Mouse (Mus musculus): ENCODE data around the gene Farp2.
"Not testable (repeated sequence)": the region's sequence is repeated elsewhere in the genome, so short reads cannot be mapped to it uniquely, and the experiment has no call there.

The Farp2 gene

DNA sequence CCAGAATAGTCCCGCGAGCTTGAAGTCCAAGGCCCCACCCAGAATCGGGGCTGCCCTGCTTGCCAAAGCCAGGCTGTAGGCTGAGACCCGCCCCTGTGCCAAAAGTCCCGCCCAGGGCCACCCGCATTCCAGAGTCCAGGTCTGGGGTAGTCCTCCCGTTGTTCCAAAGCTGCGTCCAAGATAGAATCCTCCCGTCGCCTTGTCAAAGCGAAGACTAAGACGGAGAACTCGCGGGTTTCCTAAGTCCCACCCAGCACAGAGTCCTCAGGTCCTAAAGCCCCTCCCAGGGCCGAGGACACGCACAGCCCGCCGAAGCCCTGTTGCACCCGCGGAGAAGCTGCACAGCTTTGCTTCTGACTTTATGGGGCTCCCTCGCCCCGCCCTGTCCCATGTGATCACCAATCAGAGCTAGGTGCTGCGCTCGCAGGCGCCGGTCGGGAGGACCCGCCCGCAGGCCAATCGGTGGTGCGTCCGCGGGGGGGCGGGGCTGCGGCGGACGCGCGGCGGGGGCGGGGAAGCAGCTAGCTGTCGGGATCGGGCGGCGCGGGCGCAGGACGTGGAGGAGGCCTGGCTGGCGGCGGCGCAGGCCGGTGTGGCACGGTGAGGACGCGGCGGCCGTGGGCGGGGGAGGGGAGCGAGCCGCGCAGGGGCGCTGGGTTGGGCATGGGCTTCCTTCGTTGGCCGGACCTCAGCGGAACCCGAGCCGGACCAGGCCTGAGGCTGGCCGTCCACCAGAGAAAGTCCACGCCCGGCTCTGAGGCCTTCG, at the start of gene Farp2:
Gene Farp2, plus strand, starts transcription at position 495 of the 766 bp plus-strand sequence.
- DNase-seq (ENCODE audit: low spot score in 2 of 2) = peak; percentile 88

DNA sequence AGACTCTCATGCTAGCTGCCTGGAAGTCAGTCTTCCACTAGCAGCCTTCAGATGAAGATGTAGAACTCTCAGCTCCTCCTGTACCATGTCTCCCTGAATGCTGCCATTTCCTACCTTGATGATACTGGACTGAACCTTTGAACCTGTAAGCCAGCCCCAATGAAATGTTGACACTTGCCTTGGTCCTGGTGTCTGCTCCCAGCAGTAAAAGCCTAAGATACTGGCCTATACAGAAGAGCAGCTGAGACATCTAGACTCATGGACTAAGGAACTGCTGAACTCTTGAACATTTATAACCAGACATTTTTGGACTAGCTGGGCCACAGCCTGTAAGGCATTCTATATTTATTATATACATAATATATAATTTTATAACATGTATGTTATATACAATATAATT, 46.8 kb upstream of the Farp2 start:
- no peak for DNase-seq (ENCODE audit: low spot score in 2 of 2)

DNA sequence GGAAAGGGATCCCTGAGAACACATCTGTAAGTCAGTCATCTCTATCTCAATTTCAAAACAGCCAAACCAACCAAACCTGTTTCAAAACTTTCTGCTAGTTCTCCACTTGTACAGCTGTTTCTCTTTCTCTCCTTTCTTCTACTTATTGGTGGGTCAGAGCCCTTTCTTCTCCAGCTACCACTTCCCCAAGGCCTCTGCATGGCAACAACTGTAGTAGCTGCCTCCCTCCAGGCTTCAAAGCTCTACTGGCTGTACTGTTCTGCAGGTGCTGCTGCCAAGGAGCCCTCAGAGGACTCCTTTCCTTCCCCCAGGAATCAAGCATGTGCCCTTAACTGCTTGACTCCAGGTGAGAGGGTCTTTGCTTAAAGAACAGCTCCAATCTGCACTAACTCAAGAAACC, 46.1 kb upstream of the Farp2 start:
- no peak for DNase-seq (ENCODE audit: low spot score in 2 of 2)

DNA sequence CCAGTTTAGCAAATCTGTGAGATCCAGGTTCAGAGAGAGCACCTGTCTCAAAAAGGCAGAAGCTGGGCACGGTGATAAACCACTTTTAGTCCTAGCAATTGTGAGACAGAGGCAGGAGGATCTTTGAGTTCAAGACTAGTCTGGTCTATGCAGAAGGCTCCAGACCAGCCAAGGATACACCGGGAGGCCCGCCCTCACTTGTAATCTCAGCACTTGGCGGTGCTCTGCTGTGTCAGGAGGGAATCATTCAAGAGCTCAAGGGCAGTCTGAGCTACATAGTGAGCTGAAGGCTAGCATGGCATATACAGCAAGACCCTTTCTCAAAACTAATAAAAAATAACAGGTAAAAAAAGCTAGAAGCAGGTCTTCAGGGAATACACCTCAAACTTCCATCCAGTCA, 43.3 kb upstream of the Farp2 start:
- no peak for DNase-seq (ENCODE audit: low spot score in 2 of 2)

DNA sequence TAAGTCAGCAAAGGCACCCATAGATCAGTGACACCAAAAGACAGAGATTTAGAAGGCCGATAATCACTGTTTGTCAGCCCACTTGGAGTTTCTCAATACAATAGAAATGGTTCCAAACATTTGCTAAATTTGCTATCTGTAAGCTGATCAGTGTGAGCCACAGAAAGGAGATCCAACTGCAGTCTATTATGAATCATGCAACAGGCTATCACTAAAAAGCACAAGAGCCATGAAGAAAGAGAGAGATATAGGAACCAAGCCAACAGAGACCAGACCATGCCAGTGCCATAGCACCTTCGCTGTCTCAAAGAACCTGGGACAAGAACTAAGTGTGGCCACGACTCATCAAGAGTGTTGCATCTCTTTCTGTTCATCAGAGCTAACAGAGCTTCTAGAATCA, 36.2 kb upstream of the Farp2 start:
- no peak for DNase-seq (ENCODE audit: low spot score in 2 of 2)

- DNase-seq (ENCODE audit: low spot score in 2 of 2) = peak; percentile 97 to 98
These were observed 33.9 kb upstream of the Farp2 start for GRCm38 (mm10) chr1:93477758-93478585.

DNA sequence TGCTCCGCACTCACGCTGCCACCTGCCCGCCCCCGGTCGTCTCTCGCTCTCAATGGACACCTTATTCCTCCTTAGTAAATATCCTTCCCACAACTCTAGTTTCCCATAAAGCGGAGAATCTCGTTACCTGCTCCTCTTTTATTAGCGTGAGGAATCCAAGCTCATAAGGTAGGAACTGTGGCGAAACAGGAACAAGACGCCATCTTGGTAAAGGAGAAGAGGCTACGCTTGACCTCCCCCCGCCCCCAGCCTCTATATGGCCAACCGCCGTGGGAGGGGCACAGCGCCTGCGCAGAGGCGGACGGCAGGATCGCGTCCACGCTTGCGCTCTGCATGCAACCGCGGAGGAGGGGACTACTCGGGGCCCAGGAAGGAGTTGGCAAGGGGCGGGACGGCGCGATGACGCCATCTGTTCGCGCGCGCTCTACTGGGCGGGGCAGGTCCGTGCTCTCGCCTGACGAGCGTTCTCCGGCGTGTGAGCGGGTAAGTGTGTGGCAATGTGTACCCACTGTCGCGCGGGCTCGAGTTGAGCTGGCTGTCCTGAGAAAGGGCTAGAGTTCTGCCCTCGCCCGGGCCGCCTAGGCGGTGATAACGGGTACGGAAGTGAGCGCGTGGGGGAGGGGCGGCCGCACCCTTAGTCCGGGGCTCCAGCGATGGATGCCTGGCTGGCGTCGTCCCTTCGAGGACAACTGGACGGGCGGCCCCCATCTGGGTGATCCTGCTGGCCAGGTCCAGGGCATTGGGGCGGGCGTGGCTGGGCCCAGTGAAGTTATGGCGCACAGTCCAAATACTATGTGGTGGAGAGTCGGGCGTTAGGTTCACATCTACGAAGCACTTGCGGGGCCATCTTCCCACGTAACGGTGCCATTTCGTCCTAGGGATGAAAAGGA, 33.0 kb upstream of the Farp2 start, which contains the start of gene Hdlbp:
Gene Hdlbp, minus strand, starts transcription at position 230 of the 890 bp plus-strand sequence.
- DNase-seq (ENCODE audit: low spot score in 2 of 2) = peak; percentile 98

DNA sequence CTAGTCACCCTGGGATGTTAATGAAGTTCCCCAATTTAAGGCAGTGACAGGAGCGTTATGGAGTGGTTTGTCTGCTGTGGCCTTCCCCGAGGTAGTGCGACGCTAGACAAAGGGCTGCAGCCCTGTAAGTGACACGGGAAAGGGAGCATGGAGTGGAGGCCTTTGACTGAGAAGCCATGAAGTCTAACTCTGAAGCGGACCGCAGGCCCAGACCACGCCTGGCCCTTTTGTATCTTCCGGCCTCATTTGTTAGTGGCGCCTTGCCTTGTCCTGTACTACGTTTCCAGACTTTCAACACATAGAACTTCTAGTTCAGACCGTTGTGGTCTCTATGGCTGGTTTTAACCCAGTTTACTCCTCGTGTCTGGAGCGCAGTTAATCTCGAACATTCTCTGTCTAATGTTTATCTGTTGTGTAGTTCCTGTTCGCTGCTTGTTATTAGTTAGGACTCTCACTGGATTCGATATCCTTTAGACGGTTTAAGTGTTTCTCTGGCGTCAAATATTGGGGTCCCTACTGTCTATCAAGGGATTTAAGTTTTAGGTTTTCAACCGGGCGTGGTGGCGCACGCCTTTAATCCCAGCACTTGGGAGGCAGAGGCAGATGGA, 32.3 kb upstream of the Farp2 start:
- peak in 1 of 2 experiments; percentile 19 for DNase-seq (ENCODE audit: low spot score in 2 of 2)

DNA sequence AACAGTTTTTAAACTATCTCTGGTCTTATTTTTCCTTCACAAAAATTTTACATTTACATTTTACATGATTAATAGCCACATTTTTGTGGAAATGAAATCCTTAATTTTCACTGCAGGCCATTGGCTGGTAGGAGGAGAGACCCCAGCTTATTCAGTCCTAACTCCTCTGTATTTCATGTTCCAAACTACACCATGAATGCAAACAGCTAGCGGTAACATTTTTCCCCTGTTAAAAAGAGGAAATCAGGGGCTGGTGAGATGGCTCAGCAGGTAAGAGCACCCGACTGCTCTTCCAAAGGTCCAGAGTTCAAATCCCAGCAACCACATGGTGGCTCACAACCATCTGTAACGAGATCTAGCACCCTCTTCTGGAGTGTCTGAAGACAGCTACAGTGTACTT, 25.6 kb upstream of the Farp2 start:
- not testable (repeated sequence) for DNase-seq (ENCODE audit: low spot score in 2 of 2)

DNA sequence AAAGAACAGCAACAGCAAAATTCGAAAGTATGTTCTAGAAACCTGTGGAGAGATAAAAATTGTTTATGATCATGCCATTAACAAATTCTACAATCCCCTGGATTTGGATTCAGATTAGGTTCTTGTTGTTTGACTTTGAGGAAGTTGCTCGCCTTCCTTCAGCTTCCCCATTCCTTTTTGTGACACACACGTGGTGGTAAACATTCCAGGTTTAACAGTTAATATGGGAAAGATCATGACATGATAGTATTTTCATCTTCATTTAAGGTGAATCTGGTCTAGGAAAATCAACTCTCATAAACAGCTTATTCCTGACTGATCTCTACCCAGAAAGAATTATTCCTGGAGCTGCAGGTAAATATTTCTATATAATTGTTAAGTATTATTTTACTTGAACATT, 16.6 kb upstream of the Farp2 start:
- no peak for DNase-seq (ENCODE audit: low spot score in 2 of 2)

GRCm38 (mm10) chr1:93506944-93507676, 4.8 kb upstream of the Farp2 start:
- no peak for DNase-seq (ENCODE audit: low spot score in 2 of 2)

- DNase-seq (ENCODE audit: low spot score in 2 of 2) = not testable (repeated sequence)
These were observed 3.3 kb upstream of the Farp2 start for GRCm38 (mm10) chr1:93508576-93508975.

DNA sequence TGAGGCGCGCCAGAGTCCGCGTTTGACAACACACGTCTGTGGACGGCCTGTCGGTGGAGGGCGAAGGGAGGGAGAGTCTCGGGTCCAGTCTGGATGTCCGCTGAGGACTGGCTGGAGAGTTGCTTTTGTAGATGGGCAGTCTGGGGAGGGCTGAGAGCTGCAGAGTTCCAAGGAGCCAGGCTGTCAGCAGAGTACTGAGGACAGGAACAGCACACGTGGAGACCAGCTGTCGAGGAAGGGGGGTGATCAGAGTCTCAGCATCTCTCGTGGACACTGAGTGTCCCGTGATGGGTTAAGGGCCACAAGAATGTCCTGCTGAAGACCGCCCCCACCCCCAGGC, 442 bp downstream of the Farp2 start:
- no peak for DNase-seq (ENCODE audit: low spot score in 2 of 2)

- DNase-seq (ENCODE audit: low spot score in 2 of 2) = no peak
These were observed 1.3 kb downstream of the Farp2 start for GRCm38 (mm10) chr1:93513221-93513620.

DNA sequence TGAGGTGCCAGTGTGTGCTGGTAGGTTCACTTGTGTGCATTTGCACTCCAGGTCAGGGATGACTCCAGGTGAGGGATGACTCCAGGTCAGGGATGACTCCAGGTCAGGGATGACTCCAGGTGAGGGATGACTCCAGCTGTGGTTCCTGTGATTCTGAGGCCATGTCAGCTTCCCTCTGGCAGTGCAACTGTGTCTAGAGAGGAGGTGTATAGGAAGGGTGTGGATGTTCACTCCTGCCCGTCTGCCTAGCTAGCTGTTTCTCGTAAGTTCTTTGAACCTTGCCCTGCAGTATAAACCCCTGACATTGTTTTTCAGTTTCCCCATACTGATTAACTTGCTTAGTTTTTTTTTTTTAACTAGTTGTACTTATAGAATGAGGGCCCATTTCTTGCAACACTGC, 9.6 kb downstream of the Farp2 start:
- no peak for DNase-seq (ENCODE audit: low spot score in 2 of 2)

- DNase-seq (ENCODE audit: low spot score in 2 of 2) = no peak
These were observed 10.4 kb downstream of the Farp2 start for GRCm38 (mm10) chr1:93522325-93522724.

GRCm38 (mm10) chr1:93529801-93530200, 17.9 kb downstream of the Farp2 start:
- DNase-seq (ENCODE audit: low spot score in 2 of 2) = no peak

DNA sequence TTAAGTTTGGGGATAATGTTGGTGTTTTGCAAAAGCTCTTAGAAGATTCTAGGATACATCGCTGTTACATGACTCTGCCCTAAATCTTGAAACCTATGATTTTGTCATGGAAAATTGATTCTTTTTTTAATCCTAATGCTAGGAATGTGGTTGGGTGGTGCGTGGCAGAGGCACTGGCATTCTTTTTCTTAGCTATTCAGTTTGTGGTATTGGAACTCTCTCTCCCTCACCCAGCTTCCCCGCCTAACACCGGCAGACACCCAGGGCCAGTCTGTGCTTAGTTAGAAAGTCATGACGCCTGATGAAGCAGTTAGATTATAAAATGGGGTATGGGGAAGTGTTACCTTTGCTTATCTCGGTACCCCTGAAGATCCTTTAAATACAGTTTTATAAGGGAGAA, 25.3 kb downstream of the Farp2 start:
- DNase-seq (ENCODE audit: low spot score in 2 of 2) = no peak

DNA sequence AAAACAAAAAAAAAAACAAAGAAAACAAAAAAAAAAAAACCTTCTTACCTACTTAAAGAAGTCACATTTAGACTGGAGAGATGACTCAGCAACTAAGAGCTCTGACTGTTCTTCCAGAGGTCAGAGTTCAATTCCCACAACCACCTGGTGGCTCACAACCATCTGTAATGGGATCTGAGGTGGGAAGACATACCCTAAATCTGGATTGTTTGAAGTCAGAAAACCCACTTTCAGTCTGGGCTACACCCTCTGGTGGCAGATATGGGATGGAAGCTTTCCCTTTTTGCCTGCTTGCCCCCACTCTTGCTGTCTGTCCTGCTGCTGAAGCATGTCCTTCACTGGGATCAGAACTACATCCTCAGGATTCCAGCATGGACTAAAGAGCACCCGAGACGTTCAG, 31.3 kb downstream of the Farp2 start:
- DNase-seq (ENCODE audit: low spot score in 2 of 2) = no peak

DNA sequence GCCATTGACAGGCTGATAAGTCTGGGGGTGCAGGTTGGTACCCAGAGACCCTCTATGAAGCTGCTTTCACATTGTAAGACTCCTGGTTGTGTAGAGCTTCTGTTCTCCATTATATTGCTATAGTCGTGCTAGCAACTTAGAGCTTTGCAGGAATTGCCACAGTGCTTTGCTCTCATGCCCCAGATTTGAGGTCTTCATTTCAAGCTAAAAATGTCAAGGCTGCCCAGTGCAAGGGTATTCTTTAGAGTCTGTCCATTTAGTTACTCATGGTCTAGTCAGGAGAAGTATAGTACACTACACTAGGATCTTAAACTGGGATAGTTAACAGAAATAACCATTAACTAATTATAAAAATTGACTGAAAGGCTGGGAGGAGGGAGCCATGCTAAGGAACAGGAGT, 35.4 kb downstream of the Farp2 start:
- DNase-seq (ENCODE audit: low spot score in 2 of 2) = no peak

- DNase-seq (ENCODE audit: low spot score in 2 of 2) = no peak
These were observed 39.5 kb downstream of the Farp2 start for GRCm38 (mm10) chr1:93551427-93551826.

Measured in frontal cortex, postnatal 14 days (tissue).